Mouse (Mus musculus) heart, postnatal 36 days (tissue): ENCODE measurements at regions not wholly inside any gene's neighbourhood (a gene's known extent, or its start where the extent isn't known, plus 50 kb on each side); places are given as distances from the start of the nearest gene placed in this dataset.

Experiments used
- DNase-seq, 2 experiments: peaks; one replicate each; pipeline ENCODE4 v3.0.0; 2021 to 2022
- intact Hi-C: fragments of 180-260 bp; cut with DNase I; formaldehyde crosslinking; loops from one replicate; pipeline ENCODE4 v1.15.1; 2025

DNA sequence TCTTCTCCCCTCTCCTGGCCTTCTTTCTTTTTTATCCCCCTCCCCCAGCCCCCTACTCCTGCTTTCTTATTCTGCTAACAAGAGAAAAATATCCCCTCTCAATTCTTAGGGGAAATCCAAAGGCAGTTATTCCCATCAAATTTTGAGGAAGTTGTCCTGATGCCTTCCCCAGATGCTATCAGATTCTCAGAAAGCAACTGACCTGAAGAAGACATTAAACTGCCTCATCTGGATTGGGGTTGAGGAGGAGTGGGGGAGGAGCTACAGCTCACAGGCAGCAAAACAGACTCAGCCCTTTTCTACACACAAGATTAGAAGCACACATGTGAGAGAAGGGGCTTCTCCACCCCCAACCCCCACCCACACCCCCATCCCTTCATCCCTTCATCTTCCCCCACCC lies 78.7 kb upstream of the S1pr3 start:
- intact Hi-C loops, result no loop called here

DNA sequence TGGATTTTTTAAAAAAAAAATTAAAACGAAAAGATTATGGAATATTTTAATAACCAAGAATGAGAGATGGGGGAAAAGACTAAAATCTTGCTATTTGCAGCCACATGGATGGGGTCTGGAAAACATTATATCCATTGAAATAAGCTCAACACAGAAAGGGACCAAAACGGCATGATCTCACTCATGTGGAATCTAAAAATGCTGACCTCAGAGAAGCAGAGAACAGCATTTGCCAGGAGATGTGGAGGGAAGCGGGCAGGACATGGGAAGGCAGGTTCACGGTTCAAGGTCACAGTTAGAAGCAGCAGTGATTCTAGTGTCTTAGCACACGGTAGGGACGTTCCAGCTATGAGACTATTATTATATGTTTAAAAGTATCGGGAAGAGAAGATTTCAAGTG lies 76.2 kb upstream of the S1pr3 start:
- no peak for DNase-seq
- intact Hi-C loops, result no loop called here

More for the DNA sequence above, 78.7 kb upstream of the S1pr3 start:
- no peak for DNase-seq

DNA sequence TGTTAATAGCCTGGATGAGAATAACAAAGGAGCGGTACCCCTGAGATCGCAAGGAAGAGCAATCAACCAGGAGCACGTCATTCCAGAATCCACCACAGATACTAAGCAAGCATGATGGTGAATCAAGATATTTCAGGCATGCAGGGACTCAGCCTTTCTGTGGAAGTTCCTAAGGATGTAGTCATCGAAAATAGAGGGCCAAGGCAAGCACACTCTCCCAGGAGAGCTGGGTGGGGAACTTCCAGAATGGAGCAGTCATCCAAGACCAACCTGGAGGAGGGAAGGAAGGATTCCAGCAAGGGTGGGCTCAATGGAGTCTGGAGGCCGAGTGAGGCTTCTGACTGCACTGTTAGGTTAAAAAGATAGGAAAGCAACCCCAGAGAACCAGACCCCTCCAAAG lies 75.0 kb upstream of the S1pr3 start:
- intact Hi-C loops, result no loop called here
- no peak for DNase-seq

DNA sequence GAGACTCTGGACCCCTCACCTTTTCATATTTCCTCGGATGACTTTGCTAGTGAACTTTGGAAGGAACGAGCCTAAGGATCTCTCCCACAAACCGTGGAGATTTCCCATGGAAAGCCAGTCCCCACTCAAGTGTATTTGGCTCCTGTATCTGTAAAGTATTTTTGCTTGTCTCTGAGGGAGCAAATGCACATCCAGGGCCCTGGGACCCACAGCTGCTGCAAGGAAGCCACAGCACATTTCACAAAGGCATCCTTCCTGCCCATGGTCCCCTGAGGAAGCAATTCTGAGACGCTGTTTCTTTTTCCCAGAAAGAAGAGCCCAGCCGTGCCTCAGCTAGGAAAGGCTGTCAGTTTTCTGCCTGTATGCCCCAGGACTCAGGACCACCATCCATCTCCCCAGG lies 71.7 kb upstream of the S1pr3 start:
- no peak for DNase-seq
- intact Hi-C loops, result no loop called here

DNA sequence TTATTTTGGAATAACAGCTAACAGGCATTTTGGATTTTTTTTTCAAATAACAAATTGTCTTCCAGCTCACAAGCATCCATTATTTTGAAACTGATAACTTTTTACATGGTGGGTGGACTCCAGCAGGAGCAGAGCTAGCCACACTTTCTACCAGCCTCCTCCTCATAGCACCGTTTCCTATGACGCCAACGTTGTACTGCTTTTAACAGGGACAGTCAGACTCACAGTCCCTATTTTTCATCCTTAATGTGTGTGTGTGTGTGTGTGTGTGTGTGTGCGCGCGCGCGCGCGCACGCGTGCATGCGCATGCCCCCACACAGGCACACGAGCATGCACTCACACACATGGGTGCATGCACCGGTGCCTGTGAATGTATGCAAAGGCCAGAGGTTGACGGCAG lies 70.5 kb upstream of the S1pr3 start:
- intact Hi-C loops, result no loop called here

DNA sequence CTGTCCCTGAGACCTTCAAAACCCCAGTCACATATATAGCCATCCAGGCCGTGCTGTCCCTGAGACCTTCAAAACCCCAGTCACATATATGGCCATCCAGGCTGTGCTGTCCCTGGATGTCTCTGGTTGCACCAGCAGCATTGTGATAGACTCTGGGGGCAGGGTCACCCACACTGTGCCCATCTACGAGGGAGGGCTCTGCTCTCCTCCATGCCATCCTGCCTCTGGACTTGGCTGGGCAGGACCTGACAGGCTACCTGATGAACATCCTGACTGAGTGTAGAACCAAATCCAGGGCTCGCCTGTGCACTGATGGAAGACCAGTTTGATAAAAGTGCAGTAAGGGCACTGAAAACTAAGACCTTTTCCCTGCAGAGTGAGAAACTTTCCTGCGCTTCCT lies 63.1 kb upstream of the S1pr3 start:
- DNase-seq, result no peak
- intact Hi-C loops, result no loop called here

More for the DNA sequence above, 70.5 kb upstream of the S1pr3 start:
- no peak for DNase-seq

DNA sequence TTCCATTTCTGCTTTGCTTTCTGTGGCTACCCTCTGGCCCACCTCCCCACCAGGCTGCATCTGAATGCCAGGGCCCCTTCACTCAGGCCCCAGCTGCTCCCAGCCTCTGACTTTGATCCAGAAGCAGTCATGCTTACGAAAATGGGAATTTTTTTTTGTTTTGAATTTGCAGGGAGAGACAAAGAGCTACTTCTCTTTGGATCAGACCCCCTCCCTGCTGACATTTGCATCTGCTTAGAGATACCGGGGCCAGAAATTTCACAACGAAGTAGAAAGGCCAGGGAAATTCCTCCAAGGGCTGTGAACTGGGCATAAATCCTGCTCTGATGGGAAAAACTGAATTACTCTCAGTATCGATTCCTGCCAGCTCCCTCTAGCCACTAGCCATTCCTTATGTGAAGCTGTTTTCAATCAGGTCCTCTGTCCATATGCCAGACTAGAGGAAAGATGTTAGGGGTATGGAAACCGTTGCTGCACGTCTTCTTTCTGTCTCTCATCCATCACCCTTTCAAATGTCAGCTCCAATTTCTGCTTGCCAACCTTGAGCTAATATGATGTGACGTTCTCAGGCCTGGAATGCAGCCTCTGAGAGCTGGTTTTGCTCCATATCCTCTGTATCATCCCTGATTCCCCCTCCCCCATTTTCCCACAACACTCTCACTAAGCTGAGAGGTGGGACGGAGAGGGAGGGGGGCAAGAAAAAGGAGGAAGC lies 62.4 kb upstream of the S1pr3 start:
- intact Hi-C loops, result no loop called here

DNA sequence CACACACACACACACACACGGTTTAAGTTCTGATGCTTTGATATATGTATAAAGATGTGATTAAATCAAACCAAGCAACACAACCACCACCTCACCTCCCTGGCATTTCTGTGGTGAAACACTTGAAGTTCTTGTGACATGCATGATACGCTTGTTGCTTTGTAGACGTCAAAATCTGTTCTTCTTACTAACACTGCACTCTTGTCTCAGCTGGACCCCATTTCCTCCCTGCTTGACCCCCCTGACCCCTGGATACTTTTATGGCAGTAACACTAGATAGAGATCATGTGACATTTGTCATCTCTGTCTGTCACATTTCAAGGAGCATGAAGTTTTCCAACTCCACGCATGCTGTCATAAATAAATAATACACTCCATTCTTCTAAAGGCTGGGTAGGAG lies 59.7 kb upstream of the S1pr3 start:
- intact Hi-C loops, result no loop called here
- DNase-seq, result no peak

More for the DNA sequence above, 62.4 kb upstream of the S1pr3 start:
- DNase-seq, result peak; percentile 19 to 42

DNA sequence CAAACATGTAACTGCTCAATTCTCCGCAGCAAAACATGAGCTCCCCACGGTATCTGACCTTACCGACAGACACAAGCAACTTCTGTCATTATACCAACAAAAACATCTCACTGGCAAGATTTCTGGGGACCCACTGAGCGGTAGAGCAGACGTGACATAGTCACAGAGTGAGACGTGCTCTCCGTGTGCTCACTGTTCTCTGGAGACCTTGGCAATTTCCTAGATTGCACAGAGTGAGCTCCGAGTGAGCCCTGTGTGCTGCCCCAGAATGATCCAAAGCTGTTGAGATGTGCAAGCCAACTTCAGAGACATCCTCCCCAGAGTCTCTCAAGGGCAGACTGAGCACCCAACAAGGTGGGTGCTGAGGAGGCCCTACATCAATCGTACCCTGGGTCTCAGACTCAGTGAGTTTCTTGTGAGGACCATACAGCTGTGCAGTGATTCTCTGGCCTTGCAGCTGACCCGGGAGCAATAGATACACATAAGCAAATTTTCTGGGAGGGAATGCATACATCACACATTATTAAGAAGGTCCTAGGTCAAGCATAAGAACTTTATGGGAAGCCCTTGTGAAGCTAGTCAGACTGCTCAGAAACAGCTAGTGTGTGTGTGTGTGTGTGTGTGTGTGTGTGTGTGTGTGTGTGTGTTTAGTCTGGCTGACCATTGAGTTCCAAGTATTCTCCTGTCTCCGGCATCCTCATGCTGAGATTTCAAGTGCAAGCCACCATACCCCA lies 58.5 kb upstream of the S1pr3 start:
- intact Hi-C loops, result no loop called here
- DNase-seq, result peak in 1 of 2 experiments; percentile 4

DNA sequence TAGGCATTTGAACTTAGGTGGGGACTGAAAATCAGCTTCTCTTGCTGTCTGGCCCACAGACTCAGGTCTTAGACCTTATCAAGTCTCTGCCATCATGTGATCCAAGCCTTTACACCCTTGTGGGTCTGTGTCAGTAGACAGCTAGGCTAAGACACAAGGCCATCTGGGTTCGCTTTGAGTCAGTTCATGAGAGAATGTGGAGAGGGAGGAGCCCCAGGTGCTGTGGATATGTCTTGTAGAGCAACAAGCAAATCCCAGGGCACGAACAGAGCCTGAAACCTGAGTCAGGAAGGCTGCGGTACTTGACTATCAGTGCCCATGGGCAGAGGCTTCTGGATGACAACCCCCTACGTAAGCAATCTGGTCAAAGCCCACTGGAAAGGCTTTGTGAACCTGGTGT lies 55.6 kb upstream of the S1pr3 start:
- no peak for DNase-seq
- intact Hi-C loops, result no loop called here

DNA sequence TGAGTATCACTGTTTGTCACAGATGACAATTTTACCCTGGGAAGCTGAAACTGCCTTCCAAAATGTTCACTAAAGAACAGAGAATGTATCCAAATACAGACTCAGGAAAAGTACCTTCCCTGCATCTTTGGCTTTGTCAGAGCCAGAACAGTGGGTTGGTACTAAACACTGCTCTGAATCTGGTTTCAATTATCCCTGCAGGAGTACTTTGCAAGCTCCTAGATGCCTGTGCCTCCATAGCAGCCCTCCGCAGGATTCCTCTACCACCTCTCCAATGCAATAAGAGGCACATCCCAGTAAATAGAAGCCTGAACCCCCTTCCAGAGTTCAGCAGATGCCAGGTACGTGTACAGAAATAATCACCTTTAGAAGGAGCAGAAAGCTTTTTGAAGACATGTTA lies 52.9 kb upstream of the S1pr3 start:
- no peak for DNase-seq
- intact Hi-C loops, result no loop called here
